Mouse (Mus musculus) kidney, postnatal 36 days (tissue): ENCODE results near the gene Adam26a.
"Not testable (repeated sequence)": the region's sequence is repeated elsewhere in the genome, so short reads cannot be mapped to it uniquely, and the experiment has no call there.

ENCODE experiments used
- DNase-seq, 2 experiments: peaks; one replicate each; pipeline ENCODE4 v3.0.0; 2021 to 2022; ENCODE audit warnings: mixed read lengths in 2 of 2

Adam26a gene

GRCm38 (mm10) chr8:43576607-43577006, at the start of gene Adam26a:
Adam26a (minus strand) TSS chr8:43576707.
- DNase-seq: not testable (repeated sequence)

GRCm38 (mm10) chr8:43616046-43616445, 39.5 kb upstream of the Adam26a start:
- DNase-seq: no peak

GRCm38 (mm10) chr8:43603657-43604056, 27.1 kb upstream of the Adam26a start:
- not testable (repeated sequence) for DNase-seq

- not testable (repeated sequence) for DNase-seq
Measured at GRCm38 (mm10) chr8:43603166-43603565, 26.7 kb upstream of the Adam26a start.

GRCm38 (mm10) chr8:43528006-43528405, 48.5 kb downstream of the Adam26a start, which contains the start of gene Adam26b:
Adam26b (minus strand) TSS chr8:43528106.
- not testable (repeated sequence) for DNase-seq
